Comparison of ENCODE assay signal across 8 mouse cellular contexts in the genomic region with DNA sequence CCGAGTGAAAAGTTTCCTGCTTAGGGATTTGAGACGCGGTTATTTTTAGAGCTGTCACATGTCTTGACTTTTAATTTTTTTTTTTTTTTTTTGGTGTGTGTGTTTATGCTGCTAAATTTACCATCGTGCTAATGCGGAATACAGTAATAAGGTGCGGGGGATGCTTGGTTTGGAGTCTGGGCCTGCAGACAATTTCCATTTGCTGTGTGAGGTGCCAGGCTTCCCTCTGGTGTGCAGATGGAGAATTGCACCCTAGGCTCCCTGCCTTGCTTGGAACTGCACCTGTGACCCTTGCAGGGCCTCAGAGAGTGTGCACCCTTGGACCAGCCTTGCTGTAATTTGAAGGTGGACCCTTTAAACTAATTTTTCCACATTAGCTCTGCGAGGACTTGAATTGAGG.
DNase-seq lines count a peak whose midpoint lies in the region; ATAC-seq and TF ChIP-seq lines count a peak whose summit lies in the region.

No protein-coding gene starts in this region.

- H3K9ac ChIP-seq in forebrain, postnatal 0 days, result 0 out of 2 replicates have a peak overlapping the region, but pooled peaks have one; percentile 31
- no peak overlapping the region for H3K9ac ChIP-seq in hindbrain, postnatal 0 days (replicated peaks; ENCODE audit: low read length)
- 0 out of 2 replicates have a peak overlapping the region, but pooled peaks have one; percentile 43 for H3K9ac ChIP-seq in midbrain, embryonic 12.5 days (replicated peaks)
- no peak overlapping the region for H3K9ac ChIP-seq in stomach, embryonic 16.5 days (ENCODE audit: low read length)

- H3K9me3 ChIP-seq in forebrain, postnatal 0 days (ENCODE audit: low read length), result no peaks in the 10 kb centered on the region
- no peaks in the 10 kb centered on the region for H3K9me3 ChIP-seq in hindbrain, postnatal 0 days (ENCODE audit: low read length)
- H3K9me3 ChIP-seq in midbrain, embryonic 12.5 days, result no peaks in the 10 kb centered on the region
- no peaks in the 10 kb centered on the region for H3K9me3 ChIP-seq in stomach, embryonic 16.5 days (replicated peaks; ENCODE audit: control insufficient read depth, low read length)

- H3K4me2 ChIP-seq in forebrain, postnatal 0 days (ENCODE audit: low read depth), result peak overlapping the region; percentile 50
- peak overlapping the region; percentile 55 for H3K4me2 ChIP-seq in hindbrain, postnatal 0 days (ENCODE audit: low read depth, low read length)
- peak overlapping the region; percentile 60 for H3K4me2 ChIP-seq in midbrain, embryonic 12.5 days (replicated peaks)
- H3K4me2 ChIP-seq in stomach, embryonic 16.5 days (ENCODE audit: low read depth, low read length), result 0 out of 2 replicates have a peak overlapping the region, but pooled peaks have one; percentile 27

- H3K27me3 ChIP-seq in spleen, adult 2 months (ENCODE audit: control insufficient read depth, insufficient read depth, low read length), result no peaks in the 10 kb centered on the region
- no peaks in the 10 kb centered on the region for H3K27me3 ChIP-seq in forebrain, postnatal 0 days (ENCODE audit: insufficient read depth, low read length)
- H3K27me3 ChIP-seq in hindbrain, postnatal 0 days (ENCODE audit: insufficient read depth, low read length), result no peaks in the 10 kb centered on the region
- H3K27me3 ChIP-seq in midbrain, embryonic 12.5 days, result no peaks in the 10 kb centered on the region
- H3K27me3 ChIP-seq in stomach, embryonic 16.5 days (ENCODE audit: control insufficient read depth, insufficient read depth, low read length), result no peaks in the 10 kb centered on the region

- TF ChIP-seq CTCF in spleen, adult 2 months (IDR thresholded peaks at IDR 0.05; ENCODE audit: extremely low read depth, insufficient read depth, insufficient read length, insufficient replicate concordance), result peak; percentile 72; the same call in 1 of the 2 replicates
- peak; percentile 96 for TF ChIP-seq CTCF in forebrain, postnatal 0 days (IDR thresholded peaks at IDR 0.05; ENCODE audit: low read depth)
- TF ChIP-seq CTCF in hindbrain, postnatal 0 days (IDR thresholded peaks at IDR 0.05; ENCODE audit: low read depth), result peak; percentile 96

- H3K36me3 ChIP-seq in spleen, adult 2 months (ENCODE audit: control insufficient read depth, insufficient read depth, low read length), result no peaks in the 10 kb centered on the region
- H3K36me3 ChIP-seq in forebrain, postnatal 0 days (ENCODE audit: insufficient read depth), result no peaks in the 10 kb centered on the region
- no peaks in the 10 kb centered on the region for H3K36me3 ChIP-seq in hindbrain, postnatal 0 days (ENCODE audit: insufficient read depth, low read length)
- no peaks in the 10 kb centered on the region for H3K36me3 ChIP-seq in midbrain, embryonic 12.5 days
- no peaks in the 10 kb centered on the region for H3K36me3 ChIP-seq in stomach, embryonic 16.5 days (ENCODE audit: control insufficient read depth, insufficient read depth, low read length)

- peak overlapping the region; percentile 35; the same call in 1 of the 2 replicates for H3K27ac ChIP-seq in spleen, adult 2 months (ENCODE audit: insufficient read depth, low read length)
- no peak overlapping the region for H3K27ac ChIP-seq in forebrain, postnatal 0 days (ENCODE audit: low read depth, low read length)
- 0 out of 2 replicates have a peak overlapping the region, but pooled peaks have one; percentile 68 for H3K27ac ChIP-seq in hindbrain, postnatal 0 days
- H3K27ac ChIP-seq in midbrain, embryonic 12.5 days (replicated peaks), result peak overlapping the region; percentile 75; the same call in 1 of the 2 replicates
- H3K27ac ChIP-seq in stomach, embryonic 16.5 days (ENCODE audit: low read length), result no peak overlapping the region

- H3K4me3 ChIP-seq in spleen, adult 2 months (ENCODE audit: extremely low read depth, insufficient read depth, insufficient read length), result no peak overlapping the region
- H3K4me3 ChIP-seq in forebrain, postnatal 0 days (ENCODE audit: low read depth, low read length), result peak overlapping the region; percentile 14; the same call in 1 of the 2 replicates
- peak overlapping the region; percentile 26 for H3K4me3 ChIP-seq in hindbrain, postnatal 0 days (ENCODE audit: low read length)
- no peak overlapping the region for H3K4me3 ChIP-seq in midbrain, embryonic 12.5 days
- H3K4me3 ChIP-seq in stomach, embryonic 16.5 days (replicated peaks; ENCODE audit: low read length), result no peak overlapping the region

- WGBS in spleen, adult 2 months, result 10% methylated on average over 7 of the region's 7 CpGs
- WGBS in forebrain, postnatal 0 days, result 16% methylated on average over 7 of the region's 7 CpGs
- 15% methylated on average over 7 of the region's 7 CpGs for WGBS in hindbrain, postnatal 0 days
- 28% methylated on average over 7 of the region's 7 CpGs for WGBS in midbrain, embryonic 12.5 days
- 17% methylated on average over 7 of the region's 7 CpGs for WGBS in stomach, embryonic 16.5 days

- no peak for TF ChIP-seq POLR2A in spleen, adult 2 months (IDR thresholded peaks at IDR 0.05; ENCODE audit: low read depth, low read length)

- ATAC-seq in forebrain, postnatal 0 days, result peak; percentile 75
- peak; percentile 65 for ATAC-seq in hindbrain, postnatal 0 days
- ATAC-seq in midbrain, embryonic 12.5 days (ENCODE audit: low FRiP score, low read depth), result peak; percentile 32; the same call in 1 of the 2 replicates
- peak; percentile 46; the same call in 1 of the 2 replicates for ATAC-seq in stomach, embryonic 16.5 days (ENCODE audit: insufficient read depth, low FRiP score)

- DNase-seq in spleen, adult 2 months (ENCODE audit: low read depth in 1 of 2, low spot score in 2 of 2), result peak in 1 of 2 experiments; percentile 34
- no peak for DNase-seq in spleen, adult 12 weeks (ENCODE audit: low spot score)
- DNase-seq in cerebellum, adult 8-10 months, result peak; percentile 73
- DNase-seq in forebrain, postnatal 0 days, result peak; percentile 84
- peak; percentile 87 for DNase-seq in hindbrain, postnatal 0 days (ENCODE audit: low spot score)
- DNase-seq in left cerebral cortex, adult 11 months (ENCODE audit: low spot score), result peak; percentile 65

- H3K4me1 ChIP-seq in spleen, adult 2 months (ENCODE audit: control insufficient read depth, insufficient read depth, insufficient read length), result no peaks in the 10 kb centered on the region; the same call in 1 of the 2 replicates
- H3K4me1 ChIP-seq in forebrain, postnatal 0 days (ENCODE audit: insufficient read depth), result peaks cover 7% of the 10 kb centered on the region; the same call in 1 of the 2 replicates
- H3K4me1 ChIP-seq in hindbrain, postnatal 0 days (ENCODE audit: insufficient read depth, low read length), result no peaks in the 10 kb centered on the region
- peaks cover 16% of the 10 kb centered on the region for H3K4me1 ChIP-seq in midbrain, embryonic 12.5 days
- H3K4me1 ChIP-seq in stomach, embryonic 16.5 days (ENCODE audit: control insufficient read depth, insufficient read depth, low read length), result 0 out of 2 replicates have a peak, but pooled peaks cover 2% of the 10 kb centered on the region

Comparison
In these comparisons a context has a peak if more than half of its experiments do, and no peak if none do; other contexts are left out.
1. H3K27ac ChIP-seq: peak in spleen, adult 2 months (single experiment), hindbrain, postnatal 0 days (single experiment) and midbrain, embryonic 12.5 days (single experiment); none in forebrain, postnatal 0 days (single experiment) and stomach, embryonic 16.5 days (single experiment).
2. H3K4me3 ChIP-seq: peak in forebrain, postnatal 0 days (single experiment) and hindbrain, postnatal 0 days (single experiment); none in spleen, adult 2 months (single experiment), midbrain, embryonic 12.5 days (single experiment) and stomach, embryonic 16.5 days (single experiment).
3. H3K9ac ChIP-seq: peak in forebrain, postnatal 0 days (single experiment) and midbrain, embryonic 12.5 days (single experiment); none in hindbrain, postnatal 0 days (single experiment) and stomach, embryonic 16.5 days (single experiment).
4. Peak in every context shown above with its lines, with median percentiles within 50 percentile points of each other: CTCF ChIP-seq, ATAC-seq and H3K4me2 ChIP-seq.